Mouse (Mus musculus) heart, adult 10 weeks (tissue): ENCODE results near the gene Erp44. TPM values are rescaled to one million over a fixed set of nuclear protein-coding genes. Genes with fewer than 3 reads are reported as not detected.

ENCODE experiments used
- polyA plus RNA-seq: library from polyadenylated mRNA; stranded (reverse); fragments of 350-450 nt; fragmentation: Illumina TruSeq; extraction: RNeasy Lipid Tissue Mini Kit (QIAGEN cat#74804); gene quantifications from one replicate; pipeline ENCODE4 v1.2.3, GENCODE M21; 2014; ENCODE audit warnings: low read depth, low replicate concordance

Gene Erp44
- polyA plus RNA-seq = 27.8 TPM

GRCm38 (mm10) chr4:48279498-48280134, at the start of gene Erp44, which contains the start of gene Invs:
TSS of gene Erp44 (minus strand) at chr4:48279558.
TSS of gene Invs (plus strand) at chr4:48279760.

Other genes starting within 250 kb of the Erp44 start
- gene Nr4a3, start 234.4 kb downstream of the Erp44 start, polyA plus RNA-seq = 4.7 TPM
- gene Stx17, start 154.6 kb downstream of the Erp44 start, polyA plus RNA-seq = 17.4 TPM
- 4.1 TPM for gene Invs, start 202 bp upstream of the Erp44 start, polyA plus RNA-seq
- 11.5 TPM for gene Tex10, start 193.9 kb upstream of the Erp44 start, polyA plus RNA-seq